Mouse (Mus musculus): ENCODE measurements around the gene Mprip.

Gene Mprip

GRCm38 (mm10) chr11:59759178-59759577 lies 98.1 kb downstream of the Mprip start:
- DNase-seq (ENCODE audit: low spot score): peak; percentile 66

DNA sequence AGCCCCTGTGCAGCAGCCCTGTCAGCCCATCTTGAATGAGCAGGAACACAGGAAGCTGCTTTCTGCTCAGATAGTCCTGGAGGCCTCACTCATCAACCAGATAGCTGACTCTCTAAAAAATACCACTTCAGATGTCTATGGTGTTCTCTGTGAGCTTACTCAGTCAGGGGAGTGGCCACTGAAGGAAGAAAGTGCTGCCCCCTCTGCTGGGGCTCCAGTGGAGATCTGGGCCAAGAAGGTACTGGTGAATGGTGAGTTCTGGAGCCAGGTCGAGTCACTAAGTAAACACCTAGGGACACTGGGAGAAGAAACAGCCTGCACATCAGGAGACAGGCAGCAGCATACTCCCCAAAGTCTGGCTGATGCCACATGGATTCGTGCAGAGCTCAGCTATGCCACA lies 98.5 kb downstream of the Mprip start:
- DNase-seq (ENCODE audit: low spot score): no peak

GRCm38 (mm10) chr11:59760796-59761195 lies 99.7 kb downstream of the Mprip start:
- DNase-seq (ENCODE audit: low spot score): no peak

DNA sequence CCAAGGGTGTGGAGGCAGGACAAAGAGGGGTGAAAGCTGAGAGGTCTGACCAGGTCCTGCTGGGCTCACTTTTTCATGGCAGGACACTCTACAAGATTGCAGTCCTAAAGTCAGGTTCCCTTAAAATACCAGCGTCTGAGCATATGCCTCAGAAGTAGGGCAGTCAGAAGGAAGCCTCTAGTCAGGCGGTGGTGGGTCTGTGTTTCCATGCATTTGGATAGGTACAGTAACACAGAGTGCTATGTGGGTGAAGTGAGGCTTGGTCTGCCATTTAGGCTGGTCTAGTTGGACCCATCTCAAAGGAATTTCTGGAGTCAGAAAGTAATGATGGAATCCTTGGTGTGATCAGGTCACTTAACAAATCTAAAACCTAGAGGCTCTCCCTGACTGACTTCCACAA lies 108.2 kb downstream of the Mprip start:
- DNase-seq (ENCODE audit: low spot score): no peak

- DNase-seq (ENCODE audit: low spot score): no peak
Observed at GRCm38 (mm10) chr11:59769738-59770137, 108.6 kb downstream of the Mprip start.

DNA sequence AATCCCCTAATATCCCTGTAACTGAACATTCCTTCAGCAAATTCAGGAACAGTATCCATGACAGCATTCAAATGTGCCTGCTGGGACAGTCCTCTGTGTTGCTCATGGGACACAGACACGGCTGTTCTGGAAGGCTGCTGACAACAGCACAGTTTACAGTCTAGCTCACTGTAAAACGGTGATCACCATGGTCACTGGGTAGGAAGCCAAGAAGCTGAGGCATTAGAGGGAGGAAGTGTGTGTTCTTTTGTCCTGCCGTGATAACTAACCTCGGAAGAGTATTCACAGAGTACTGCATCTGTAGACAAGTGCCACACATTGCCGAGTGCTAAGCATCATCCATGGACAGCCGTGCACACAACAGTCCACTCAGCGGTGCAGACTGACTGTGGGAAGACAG lies 109.6 kb downstream of the Mprip start:
- DNase-seq (ENCODE audit: low spot score): no peak

GRCm38 (mm10) chr11:59772291-59772690 lies 111.2 kb downstream of the Mprip start:
- no peak for DNase-seq (ENCODE audit: low spot score)

- no peak for DNase-seq (ENCODE audit: low spot score)
Observed at GRCm38 (mm10) chr11:59772902-59773301, 111.8 kb downstream of the Mprip start.

DNA sequence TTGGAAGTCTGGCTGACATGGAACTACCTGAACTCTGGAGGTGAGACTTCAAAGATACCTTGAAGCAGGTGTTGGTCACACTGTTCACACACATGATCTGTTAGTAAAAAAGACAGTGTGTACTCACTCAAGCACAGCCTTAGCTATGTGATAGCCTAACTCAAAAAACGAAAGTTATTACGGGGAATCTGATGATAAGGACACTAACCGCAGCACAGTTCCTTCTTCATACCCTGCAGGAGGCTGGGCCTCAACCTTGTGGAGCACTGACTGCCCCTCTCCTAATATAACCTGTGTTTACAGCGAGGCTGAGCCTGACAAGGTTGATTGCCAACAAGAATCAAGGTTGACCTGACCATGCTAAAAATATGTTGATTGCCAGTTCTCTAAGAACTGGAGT lies 113.4 kb downstream of the Mprip start:
- no peak for DNase-seq (ENCODE audit: low spot score)

- DNase-seq (ENCODE audit: low spot score): no peak
Observed at GRCm38 (mm10) chr11:59775435-59776148, 114.5 kb downstream of the Mprip start.

GRCm38 (mm10) chr11:59777259-59777658 lies 116.2 kb downstream of the Mprip start:
- DNase-seq (ENCODE audit: low spot score): no peak

GRCm38 (mm10) chr11:59778181-59778873 lies 117.2 kb downstream of the Mprip start:
- no peak for DNase-seq (ENCODE audit: low spot score)

DNA sequence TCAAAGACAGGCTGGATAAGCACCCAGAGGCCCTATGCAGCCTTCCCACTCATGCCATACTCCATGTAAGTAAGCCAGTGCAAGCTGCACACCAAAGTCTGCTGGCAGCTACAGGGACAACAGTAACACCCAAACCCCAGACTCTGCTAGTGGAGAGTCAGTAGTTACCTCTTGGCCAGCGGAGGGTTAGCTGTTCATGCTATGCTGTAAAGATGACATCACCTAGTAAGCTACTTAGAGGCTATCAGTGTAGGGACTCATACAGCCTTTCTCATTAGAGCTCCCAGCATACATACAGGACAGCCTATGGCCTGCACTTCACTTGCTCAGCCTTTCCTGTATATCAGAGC lies 117.7 kb downstream of the Mprip start:
- DNase-seq (ENCODE audit: low spot score): no peak

DNA sequence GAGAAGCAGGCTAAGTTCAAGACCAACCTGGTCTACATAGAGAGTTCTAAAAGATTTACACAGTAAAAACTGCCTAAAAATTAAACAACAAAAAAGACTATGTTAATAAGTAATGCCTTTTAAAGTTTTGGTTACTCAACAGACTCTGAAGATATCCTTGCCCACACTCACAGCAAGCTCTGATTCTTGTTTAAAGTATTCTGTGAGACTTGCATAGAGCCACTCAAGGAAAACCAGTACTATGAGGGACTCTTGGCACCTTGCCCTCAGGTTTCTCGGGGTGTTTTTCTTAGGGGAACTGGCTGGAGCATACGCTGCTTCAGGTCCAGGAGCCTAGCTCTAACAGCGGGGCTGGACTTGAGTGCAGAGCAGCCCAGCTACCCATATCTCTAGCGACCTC lies 118.3 kb downstream of the Mprip start:
- no peak for DNase-seq (ENCODE audit: low spot score)

GRCm38 (mm10) chr11:59780241-59780640 lies 119.1 kb downstream of the Mprip start:
- DNase-seq (ENCODE audit: low spot score): no peak

DNA sequence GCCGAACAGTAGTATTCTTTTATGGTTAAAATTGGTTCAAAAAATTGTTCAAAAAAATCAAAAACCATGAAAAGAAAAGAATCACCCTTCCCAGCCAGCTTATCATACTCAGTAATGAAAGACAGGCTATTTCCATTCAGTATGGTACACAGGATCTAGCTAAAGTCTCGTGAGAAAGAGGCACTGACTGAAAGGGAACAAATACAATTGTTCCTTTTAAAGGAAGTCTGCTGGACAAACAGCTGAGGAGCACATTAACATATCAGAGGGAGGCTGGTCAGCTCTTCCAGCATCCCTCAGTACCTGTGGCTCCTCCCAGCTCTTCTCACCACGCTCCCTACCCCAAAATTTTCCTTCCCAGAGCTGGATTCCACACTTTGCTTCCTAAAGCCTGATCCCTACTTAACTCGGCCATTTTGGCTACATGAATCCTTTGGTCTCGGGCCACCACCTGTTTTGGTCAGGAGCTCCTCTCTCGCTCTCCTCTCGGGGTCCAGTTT lies 121.0 kb downstream of the Mprip start:
- DNase-seq (ENCODE audit: low spot score): no peak

DNA sequence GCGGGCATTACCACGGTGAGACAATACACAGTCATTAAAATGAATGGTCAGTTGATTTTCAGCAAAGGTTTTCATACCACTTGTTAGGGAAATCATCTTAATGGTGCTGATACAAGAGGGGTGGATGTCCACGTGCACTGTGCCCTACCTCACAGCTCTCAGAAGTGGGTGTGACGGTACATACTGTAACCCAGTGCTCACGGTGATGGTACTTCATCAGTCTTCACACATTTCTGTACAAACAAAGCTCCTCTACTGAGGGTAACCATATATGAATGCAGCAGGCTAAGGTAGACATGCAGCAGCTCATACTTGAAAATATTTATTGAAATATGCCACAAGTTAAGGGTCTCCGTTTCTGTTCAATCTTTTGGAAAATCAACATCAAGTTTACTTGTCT lies 122.5 kb downstream of the Mprip start:
- no peak for DNase-seq (ENCODE audit: low spot score)

DNA sequence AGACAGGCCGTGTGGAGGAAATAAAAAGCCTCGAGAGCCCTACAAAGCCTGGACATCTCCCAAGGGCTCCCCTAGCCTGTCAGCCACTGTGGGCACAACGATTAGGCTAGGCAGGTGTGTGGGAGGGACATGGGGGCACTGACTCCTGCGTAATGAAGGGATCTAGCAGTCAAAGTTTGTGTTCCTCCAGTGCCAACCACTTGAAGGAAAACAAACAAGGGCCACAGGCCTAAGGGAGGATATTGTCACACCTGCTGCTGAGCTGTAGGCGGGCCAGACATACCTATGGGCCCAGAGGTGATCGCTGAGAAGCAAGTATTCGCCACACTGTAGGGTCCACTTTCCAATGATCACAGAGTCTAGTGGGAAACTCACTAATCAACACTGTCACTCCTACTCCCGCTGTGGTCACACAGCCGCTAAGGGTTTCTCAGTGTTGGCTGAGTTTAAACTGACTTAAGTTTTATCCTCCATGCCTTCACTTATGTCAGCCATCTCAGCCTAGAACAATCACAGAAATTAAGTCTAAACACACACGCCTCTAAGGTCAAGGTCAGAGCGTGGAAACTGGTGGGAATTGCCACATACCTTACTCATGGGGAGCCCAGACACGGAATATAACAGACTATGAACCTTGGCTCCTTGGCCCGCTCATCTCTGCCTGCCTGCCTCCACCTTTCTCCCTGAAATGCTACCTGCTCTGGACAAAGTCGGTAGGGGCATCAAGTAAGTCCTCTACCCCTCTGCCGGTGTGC lies 125.5 kb downstream of the Mprip start:
- no peak for DNase-seq (ENCODE audit: low spot score)

- DNase-seq (ENCODE audit: low spot score): peak; percentile 37
Observed at GRCm38 (mm10) chr11:59787199-59787781, 126.2 kb downstream of the Mprip start, which contains the start of gene Pld6. TSS of gene Pld6 (minus strand) at chr11:59787645.

GRCm38 (mm10) chr11:59789311-59789710 lies 128.2 kb downstream of the Mprip start:
- no peak for DNase-seq (ENCODE audit: low spot score)

DNA sequence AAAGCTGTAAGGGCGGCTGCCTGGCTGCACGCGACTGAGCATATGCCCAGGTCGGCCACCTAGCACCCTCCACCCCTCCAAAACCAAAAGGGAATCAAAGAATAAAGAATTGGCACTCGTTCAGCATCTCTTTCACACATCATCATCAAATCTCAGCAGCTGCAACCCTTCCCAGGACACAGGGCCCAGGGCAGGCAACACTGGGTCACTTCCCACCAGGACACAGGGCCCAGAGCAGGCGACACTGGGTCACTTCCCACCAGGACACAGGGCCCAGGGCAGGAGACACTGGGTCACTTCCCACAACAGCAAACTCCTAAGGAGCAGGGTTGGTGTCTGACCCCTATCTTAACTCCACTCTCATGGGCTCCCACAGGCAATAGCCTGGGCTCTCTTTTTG lies 132.3 kb downstream of the Mprip start:
- no peak for DNase-seq (ENCODE audit: low spot score)

DNA sequence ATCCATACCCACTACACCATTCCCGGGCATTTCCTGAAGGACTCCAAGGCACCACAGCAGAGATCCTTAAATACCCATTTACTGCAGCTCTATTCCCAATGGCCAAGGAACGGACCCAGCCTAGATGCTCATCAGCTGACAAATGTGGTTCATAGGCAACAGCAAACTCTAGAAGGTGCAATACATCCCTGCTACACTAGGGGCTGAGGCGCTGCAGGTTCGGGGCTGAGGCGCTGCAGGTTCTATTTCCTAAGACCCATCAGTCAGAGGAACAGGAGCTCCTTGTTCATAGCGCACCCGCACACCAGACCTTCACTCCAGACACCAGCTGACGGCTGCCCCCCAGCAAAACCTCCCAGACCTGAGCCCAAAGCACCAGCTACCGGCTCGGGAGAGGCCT lies 139.3 kb downstream of the Mprip start:
- no peak for DNase-seq (ENCODE audit: low spot score)

GRCm38 (mm10) chr11:59801881-59802280 lies 140.8 kb downstream of the Mprip start:
- DNase-seq (ENCODE audit: low spot score): no peak
